ENCODE assay signal across 10 mouse cellular contexts in genomic region chr2:52511799-52512198, GRCm38 (mm10).
DNase-seq lines count a peak whose midpoint lies in the region; ATAC-seq and TF ChIP-seq lines count a peak whose summit lies in the region.
"Had no signal": no experiment of that assay in that cellular context is flagged by ENCODE, and none has a peak within 500 bp of the region (broad histone marks: within the 10 kb centered on the region; RNA-seq: fewer than 3 reads in every experiment).

No protein-coding gene starts in this region.

- H3K9ac ChIP-seq in forebrain, embryonic 15.5 days (replicated peaks), result no peak overlapping the region; the same call in 1 of the 2 replicates
- no peak overlapping the region for H3K9ac ChIP-seq in midbrain, embryonic 12.5 days (replicated peaks)
- H3K9ac ChIP-seq in stomach, postnatal 0 days (ENCODE audit: low read length), result no peak overlapping the region
- H3K9ac ChIP-seq: liver, embryonic 15.5 days had no signal

- peak overlapping the region; percentile 25 for H3K4me2 ChIP-seq in forebrain, embryonic 15.5 days (replicated peaks)
- peak overlapping the region; percentile 27 for H3K4me2 ChIP-seq in midbrain, embryonic 12.5 days (replicated peaks)
- no peak overlapping the region for H3K4me2 ChIP-seq in stomach, postnatal 0 days (replicated peaks; ENCODE audit: low read depth)
- H3K4me2 ChIP-seq: liver, embryonic 15.5 days had no signal

- TF ChIP-seq EP300 in stomach, postnatal 0 days (optimal IDR thresholded peaks at IDR 0.05), result no peak

- H3K9me3 ChIP-seq in forebrain, embryonic 15.5 days, result no peaks in the 10 kb centered on the region
- H3K9me3 ChIP-seq in midbrain, embryonic 12.5 days, result no peaks in the 10 kb centered on the region
- no peaks in the 10 kb centered on the region for H3K9me3 ChIP-seq in stomach, postnatal 0 days (ENCODE audit: control insufficient read depth, low read length)
- H3K9me3 ChIP-seq: liver, embryonic 15.5 days had no signal

- peaks cover 24% of the 10 kb centered on the region for H3K4me1 ChIP-seq in cerebellum, adult 2 months (ENCODE audit: control insufficient read depth, insufficient read depth, low read length)
- H3K4me1 ChIP-seq in forebrain, embryonic 15.5 days, result peaks cover 13% of the 10 kb centered on the region
- H3K4me1 ChIP-seq in midbrain, embryonic 12.5 days, result peaks cover 7% of the 10 kb centered on the region
- no peaks in the 10 kb centered on the region for H3K4me1 ChIP-seq in stomach, postnatal 0 days (replicated peaks; ENCODE audit: control insufficient read depth, insufficient read depth)
- H3K4me1 ChIP-seq: liver, embryonic 15.5 days had no signal

- H3K36me3 ChIP-seq in forebrain, embryonic 15.5 days, result no peaks in the 10 kb centered on the region
- H3K36me3 ChIP-seq in midbrain, embryonic 12.5 days, result no peaks in the 10 kb centered on the region
- H3K36me3 ChIP-seq in stomach, postnatal 0 days (ENCODE audit: control insufficient read depth, insufficient read depth, low read length), result no peaks in the 10 kb centered on the region
- H3K36me3 ChIP-seq: liver, embryonic 15.5 days had no signal

- no peak for DNase-seq in cerebellum, adult 2 months
- DNase-seq in cerebellum, adult 11-12 months, result no peak
- peak; percentile 66 for DNase-seq in Muller cell, postnatal 12 days (ENCODE audit: inconsistent ontology term)
- no peak for DNase-seq in stomach, postnatal 0 days (ENCODE audit: low spot score)
- DNase-seq in spleen, postnatal 10 days (ENCODE audit: low spot score in 2 of 2), result no peak
- DNase-seq: kidney, adult 11 months had no signal

- no peaks in the 10 kb centered on the region for H3K27me3 ChIP-seq in cerebellum, adult 2 months (ENCODE audit: control insufficient read depth, insufficient read depth, low read length)
- H3K27me3 ChIP-seq in forebrain, embryonic 15.5 days, result no peaks in the 10 kb centered on the region
- no peaks in the 10 kb centered on the region for H3K27me3 ChIP-seq in midbrain, embryonic 12.5 days
- H3K27me3 ChIP-seq in stomach, postnatal 0 days (ENCODE audit: control insufficient read depth, insufficient read depth, low read length), result no peaks in the 10 kb centered on the region
- H3K27me3 ChIP-seq: liver, embryonic 15.5 days had no signal

- 0 out of 2 replicates have a peak overlapping the region, but pooled peaks have one; percentile 1 for H3K27ac ChIP-seq in cerebellum, adult 2 months (ENCODE audit: insufficient read depth, low read length)
- H3K27ac ChIP-seq in forebrain, embryonic 15.5 days (replicated peaks), result no peak overlapping the region
- H3K27ac ChIP-seq in midbrain, embryonic 12.5 days (replicated peaks), result peak overlapping the region; percentile 8; the same call in 1 of the 2 replicates
- no peak overlapping the region for H3K27ac ChIP-seq in stomach, postnatal 0 days (replicated peaks)
- H3K27ac ChIP-seq: liver, embryonic 15.5 days had no signal

- H3K4me3 ChIP-seq in cerebellum, adult 2 months (replicated peaks; ENCODE audit: insufficient read depth, low read depth, low read length), result no peak overlapping the region
- no peak overlapping the region for H3K4me3 ChIP-seq in forebrain, embryonic 15.5 days
- no peak overlapping the region for H3K4me3 ChIP-seq in midbrain, embryonic 12.5 days
- no peak overlapping the region for H3K4me3 ChIP-seq in stomach, postnatal 0 days (ENCODE audit: low read depth, low read length)
- H3K4me3 ChIP-seq: liver, embryonic 15.5 days had no signal

- no peak for TF ChIP-seq CTCF in cerebellum, adult 2 months (IDR thresholded peaks at IDR 0.05; ENCODE audit: borderline replicate concordance, insufficient read depth, low read depth, low read length)
- TF ChIP-seq CTCF in stomach, postnatal 0 days (IDR thresholded peaks at IDR 0.05; ENCODE audit: low read depth), result no peak

- peak; percentile 65 for ATAC-seq in forebrain, embryonic 15.5 days (replicated peaks)
- ATAC-seq in midbrain, embryonic 12.5 days (ENCODE audit: low FRiP score, low read depth), result peak; percentile 52; the same call in 1 of the 2 replicates
- ATAC-seq in stomach, postnatal 0 days (ENCODE audit: low FRiP score, low TSS enrichment), result no peak
- no peak for ATAC-seq in activated CD4-positive, CD25-positive, alpha-beta regulatory T cell, adult 4 months

- no peak for TF ChIP-seq POLR2A in cerebellum, adult 2 months (IDR thresholded peaks at IDR 0.05; ENCODE audit: borderline replicate concordance, insufficient read depth, low read length)

- WGBS in cerebellum, adult 2 months, result 14% methylated on average over 13 of the region's 13 CpGs
- WGBS in forebrain, embryonic 15.5 days, result 6% methylated on average over 13 of the region's 13 CpGs
- WGBS in midbrain, embryonic 12.5 days, result 22% methylated on average over 13 of the region's 13 CpGs
- WGBS in stomach, postnatal 0 days, result 33% methylated on average over 13 of the region's 13 CpGs

Comparison
In these comparisons a context has a peak if more than half of its experiments do, and no peak if none do; other contexts are left out.
1. H3K27ac ChIP-seq: peak in cerebellum, adult 2 months (single experiment) and midbrain, embryonic 12.5 days (single experiment); none in forebrain, embryonic 15.5 days (single experiment) and stomach, postnatal 0 days (single experiment).
2. ATAC-seq: peak in forebrain, embryonic 15.5 days (single experiment) and midbrain, embryonic 12.5 days (single experiment); none in stomach, postnatal 0 days (single experiment) and activated CD4-positive, CD25-positive, alpha-beta regulatory T cell, adult 4 months (single experiment).